Mouse (Mus musculus): Measurements from ENCODE around the gene Ptcd2. TPM values are rescaled to one million over a fixed set of nuclear protein-coding genes. Genes with fewer than 3 reads are reported as not detected.
A peak's percentile ranks its signal among the peaks of the same experiment; 100 is the strongest.

Gene Ptcd2
- polyA plus RNA-seq, 1 experiment from 2014 or later: 79.2 TPM

GRCm38 (mm10) chr13:99317058-99317457 is 27.4 kb downstream of the Ptcd2 start:
- no peak overlapping the region for H3K4me3 ChIP-seq (ENCODE audit: low read length)
- no peak overlapping the region for H3K4me2 ChIP-seq (ENCODE audit: low read depth, low read length)
- peaks cover 21% of the 10 kb centered on the region for H3K36me3 ChIP-seq (ENCODE audit: control insufficient read depth, insufficient read depth)
- no peaks in the 10 kb centered on the region for H3K4me1 ChIP-seq (ENCODE audit: control insufficient read depth, insufficient read depth, low read length)
- H3K9ac ChIP-seq (ENCODE audit: low read length): no peak overlapping the region
- ATAC-seq (replicated peaks; ENCODE audit: extremely low read depth, insufficient read depth, low FRiP score): no peak
- H3K27ac ChIP-seq (ENCODE audit: low read length): no peak overlapping the region
- no peaks in the 10 kb centered on the region for H3K27me3 ChIP-seq (ENCODE audit: control insufficient read depth, insufficient read depth, low read length)
- H3K9me3 ChIP-seq (replicated peaks; ENCODE audit: control insufficient read depth, low read length): no peaks in the 10 kb centered on the region
- 48% methylated on average over 4 of the region's 4 CpGs for WGBS

DNA sequence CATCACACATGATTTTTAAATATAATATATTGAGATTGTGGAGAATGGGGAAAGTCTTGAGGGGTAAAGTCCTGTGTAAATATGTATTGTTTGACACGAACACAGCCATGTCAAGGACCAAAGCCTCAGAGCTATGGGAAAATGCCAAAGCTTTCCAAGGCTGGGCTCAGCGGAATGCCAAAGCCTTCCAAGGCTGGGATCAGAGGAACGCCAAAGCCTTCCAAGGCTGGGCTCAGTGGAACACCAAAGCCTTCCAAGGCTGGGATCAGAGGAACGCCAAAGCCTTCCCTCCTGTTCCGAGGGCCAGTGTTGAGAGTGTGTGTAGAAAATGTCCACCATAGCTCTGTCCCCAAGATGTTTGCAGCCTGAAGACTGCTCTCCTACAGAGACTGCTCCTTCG is 28.1 kb downstream of the Ptcd2 start:
- Histone ChIP-seq H3K9ac (ENCODE audit: low read length) (no peak overlapping the region), H3K4me1 (ENCODE audit: control insufficient read depth, insufficient read depth, low read length) (no peaks in the 10 kb centered on the region), H3K9me3 (replicated peaks; ENCODE audit: control insufficient read depth, low read length) (no peaks in the 10 kb centered on the region), H3K4me2 (ENCODE audit: low read depth, low read length) (no peak overlapping the region), H3K27ac (ENCODE audit: low read length) (no peak overlapping the region), H3K4me3 (ENCODE audit: low read length) (no peak overlapping the region), H3K36me3 (ENCODE audit: control insufficient read depth, insufficient read depth) (peaks cover 21% of the 10 kb centered on the region), H3K27me3 (ENCODE audit: control insufficient read depth, insufficient read depth, low read length) (no peaks in the 10 kb centered on the region)
- 90% methylated on average over 6 of the region's 6 CpGs for WGBS
- no peak for ATAC-seq (replicated peaks; ENCODE audit: extremely low read depth, insufficient read depth, low FRiP score)

DNA sequence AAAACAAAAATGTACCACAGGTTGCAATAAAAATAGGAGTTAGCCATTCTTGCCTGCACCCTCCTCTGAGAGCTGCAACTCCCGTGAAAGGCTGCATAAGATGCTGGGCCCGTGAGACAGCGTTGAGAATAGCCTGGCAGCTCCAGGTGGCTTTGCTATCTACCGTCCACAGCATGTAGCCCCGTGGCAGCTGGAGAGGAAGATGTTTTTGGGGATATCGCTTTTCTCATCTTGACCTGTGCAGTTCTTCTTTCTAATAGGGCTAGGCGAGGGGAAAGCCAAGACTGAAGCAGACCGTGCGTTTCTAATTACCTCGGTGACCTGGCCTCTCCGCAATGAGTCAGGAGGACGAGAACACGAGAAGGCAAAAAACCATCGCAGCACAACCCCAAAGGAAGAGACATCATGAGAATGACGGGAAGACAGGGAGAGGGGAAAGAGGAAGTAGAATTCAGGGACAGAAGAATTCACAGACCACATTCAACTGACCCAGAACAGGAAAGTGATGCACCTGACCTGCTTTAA is 29.8 kb downstream of the Ptcd2 start:
- Histone ChIP-seq H3K4me2 (ENCODE audit: low read depth, low read length) (no peak overlapping the region), H3K27me3 (ENCODE audit: control insufficient read depth, insufficient read depth, low read length) (no peaks in the 10 kb centered on the region), H3K4me1 (ENCODE audit: control insufficient read depth, insufficient read depth, low read length) (no peaks in the 10 kb centered on the region), H3K36me3 (ENCODE audit: control insufficient read depth, insufficient read depth) (peaks cover 9% of the 10 kb centered on the region), H3K9me3 (replicated peaks; ENCODE audit: control insufficient read depth, low read length) (no peaks in the 10 kb centered on the region), H3K4me3 (ENCODE audit: low read length) (no peak overlapping the region), H3K27ac (ENCODE audit: low read length) (no peak overlapping the region), H3K9ac (ENCODE audit: low read length) (no peak overlapping the region)
- ATAC-seq (replicated peaks; ENCODE audit: extremely low read depth, insufficient read depth, low FRiP score): no peak
- WGBS: 75% methylated on average over 15 of the region's 15 CpGs

DNA sequence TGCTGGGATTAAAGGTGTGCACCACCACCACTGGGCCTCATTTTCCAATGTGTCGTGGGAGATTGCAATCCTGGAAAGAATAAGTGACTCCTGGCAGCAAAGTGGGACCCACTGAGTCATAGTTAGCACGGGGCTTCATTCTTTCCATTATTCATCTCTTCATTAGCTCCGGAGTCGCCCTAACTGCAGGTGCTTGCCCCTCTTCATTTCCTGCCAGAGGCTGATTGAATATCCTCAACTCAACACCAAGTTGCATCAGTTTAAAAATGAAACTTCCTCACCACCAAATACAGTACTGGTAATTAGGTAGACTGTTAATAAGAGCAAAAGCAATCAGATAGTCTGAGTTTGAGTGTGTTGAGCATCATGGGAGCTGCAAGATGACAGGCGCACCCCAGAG is 30.4 kb downstream of the Ptcd2 start:
- WGBS: 84% methylated on average over 5 of the region's 5 CpGs
- Histone ChIP-seq H3K36me3 (ENCODE audit: control insufficient read depth, insufficient read depth) (peaks cover 3% of the 10 kb centered on the region; the same call in 1 of the 2 replicates), H3K4me2 (ENCODE audit: low read depth, low read length) (no peak overlapping the region), H3K9me3 (replicated peaks; ENCODE audit: control insufficient read depth, low read length) (no peaks in the 10 kb centered on the region), H3K27ac (ENCODE audit: low read length) (no peak overlapping the region), H3K4me1 (ENCODE audit: control insufficient read depth, insufficient read depth, low read length) (no peaks in the 10 kb centered on the region), H3K9ac (ENCODE audit: low read length) (no peak overlapping the region), H3K4me3 (ENCODE audit: low read length) (no peak overlapping the region), H3K27me3 (ENCODE audit: control insufficient read depth, insufficient read depth, low read length) (no peaks in the 10 kb centered on the region)
- ATAC-seq (replicated peaks; ENCODE audit: extremely low read depth, insufficient read depth, low FRiP score): no peak

- H3K36me3 ChIP-seq (ENCODE audit: control insufficient read depth, insufficient read depth): no peaks in the 10 kb centered on the region
- no peak overlapping the region for H3K4me2 ChIP-seq (ENCODE audit: low read depth, low read length)
- H3K4me3 ChIP-seq (ENCODE audit: low read length): no peak overlapping the region
- peaks cover 27% of the 10 kb centered on the region for H3K4me1 ChIP-seq (ENCODE audit: control insufficient read depth, insufficient read depth, low read length)
- 58% methylated on average over 8 of the region's 8 CpGs for WGBS
- no peaks in the 10 kb centered on the region for H3K9me3 ChIP-seq (replicated peaks; ENCODE audit: control insufficient read depth, low read length)
- H3K27ac ChIP-seq (ENCODE audit: low read length): peak overlapping the region; percentile 95
- no peak overlapping the region for H3K9ac ChIP-seq (ENCODE audit: low read length)
- ATAC-seq (replicated peaks; ENCODE audit: extremely low read depth, insufficient read depth, low FRiP score): no peak
- H3K27me3 ChIP-seq (ENCODE audit: control insufficient read depth, insufficient read depth, low read length): no peaks in the 10 kb centered on the region
These were observed 36.1 kb downstream of the Ptcd2 start for GRCm38 (mm10) chr13:99308393-99308792.

- H3K36me3 ChIP-seq (ENCODE audit: control insufficient read depth, insufficient read depth): no peaks in the 10 kb centered on the region
- H3K4me2 ChIP-seq (ENCODE audit: low read depth, low read length): no peak overlapping the region
- H3K27me3 ChIP-seq (ENCODE audit: control insufficient read depth, insufficient read depth, low read length): no peaks in the 10 kb centered on the region
- ATAC-seq (replicated peaks; ENCODE audit: extremely low read depth, insufficient read depth, low FRiP score): peak; percentile 87
- peaks cover 27% of the 10 kb centered on the region for H3K4me1 ChIP-seq (ENCODE audit: control insufficient read depth, insufficient read depth, low read length)
- WGBS: 19% methylated on average over 5 of the region's 5 CpGs
- H3K4me3 ChIP-seq (ENCODE audit: low read length): no peak overlapping the region
- H3K9ac ChIP-seq (ENCODE audit: low read length): no peak overlapping the region
- H3K27ac ChIP-seq (ENCODE audit: low read length): peak overlapping the region; percentile 95
- no peaks in the 10 kb centered on the region for H3K9me3 ChIP-seq (replicated peaks; ENCODE audit: control insufficient read depth, low read length)
These were observed 36.6 kb downstream of the Ptcd2 start for GRCm38 (mm10) chr13:99307930-99308359.

GRCm38 (mm10) chr13:99306164-99306563 is 38.3 kb downstream of the Ptcd2 start:
- H3K36me3 ChIP-seq (ENCODE audit: control insufficient read depth, insufficient read depth): no peaks in the 10 kb centered on the region
- peaks cover 27% of the 10 kb centered on the region for H3K4me1 ChIP-seq (ENCODE audit: control insufficient read depth, insufficient read depth, low read length)
- H3K27me3 ChIP-seq (ENCODE audit: control insufficient read depth, insufficient read depth, low read length): no peaks in the 10 kb centered on the region
- no peak overlapping the region for H3K4me2 ChIP-seq (ENCODE audit: low read depth, low read length)
- H3K4me3 ChIP-seq (ENCODE audit: low read length): no peak overlapping the region
- WGBS: 80% methylated on average over 8 of the region's 8 CpGs
- no peak overlapping the region for H3K9ac ChIP-seq (ENCODE audit: low read length)
- ATAC-seq (replicated peaks; ENCODE audit: extremely low read depth, insufficient read depth, low FRiP score): no peak
- no peak overlapping the region for H3K27ac ChIP-seq (ENCODE audit: low read length)
- H3K9me3 ChIP-seq (replicated peaks; ENCODE audit: control insufficient read depth, low read length): no peaks in the 10 kb centered on the region

GRCm38 (mm10) chr13:99305186-99305585 is 39.3 kb downstream of the Ptcd2 start:
- 61% methylated on average over 1 of the region's 1 CpGs for WGBS

DNA sequence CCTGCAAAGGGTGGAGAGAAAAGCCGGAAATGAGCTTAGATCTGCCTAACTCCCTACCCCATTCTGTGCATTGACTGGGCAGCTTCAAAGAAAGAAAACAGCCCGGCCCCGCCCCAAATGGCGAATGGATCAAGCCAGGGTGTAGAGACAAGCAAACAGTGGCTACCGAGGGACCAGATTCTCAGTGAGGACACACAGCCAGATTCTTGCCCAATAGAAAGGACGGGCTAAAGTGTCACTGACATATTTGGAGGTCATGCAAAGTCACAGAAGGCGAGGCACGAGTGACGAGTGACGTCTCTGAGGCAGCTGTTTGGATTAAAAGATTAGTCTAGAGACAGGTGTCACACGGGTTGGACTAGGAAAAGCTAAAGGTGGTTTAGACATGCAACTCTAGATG is 40.1 kb downstream of the Ptcd2 start:
- 53% methylated on average over 11 of the region's 11 CpGs for WGBS
- Histone ChIP-seq H3K27ac (ENCODE audit: low read length) (peak overlapping the region; percentile 24; the same call in 1 of the 2 replicates), H3K9ac (ENCODE audit: low read length) (no peak overlapping the region), H3K4me3 (ENCODE audit: low read length) (no peak overlapping the region), H3K4me2 (ENCODE audit: low read depth, low read length) (no peak overlapping the region), H3K4me1 (ENCODE audit: control insufficient read depth, insufficient read depth, low read length) (peaks cover 27% of the 10 kb centered on the region), H3K27me3 (ENCODE audit: control insufficient read depth, insufficient read depth, low read length) (no peaks in the 10 kb centered on the region), H3K9me3 (replicated peaks; ENCODE audit: control insufficient read depth, low read length) (no peaks in the 10 kb centered on the region), H3K36me3 (ENCODE audit: control insufficient read depth, insufficient read depth) (no peaks in the 10 kb centered on the region)
- no peak for ATAC-seq (replicated peaks; ENCODE audit: extremely low read depth, insufficient read depth, low FRiP score)

More at GRCm38 (mm10) chr13:99305186-99305585, 39.3 kb downstream of the Ptcd2 start:
- peaks cover 27% of the 10 kb centered on the region for H3K4me1 ChIP-seq (ENCODE audit: control insufficient read depth, insufficient read depth, low read length)
- ATAC-seq (replicated peaks; ENCODE audit: extremely low read depth, insufficient read depth, low FRiP score): no peak
- no peaks in the 10 kb centered on the region for H3K27me3 ChIP-seq (ENCODE audit: control insufficient read depth, insufficient read depth, low read length)
- no peaks in the 10 kb centered on the region for H3K9me3 ChIP-seq (replicated peaks; ENCODE audit: control insufficient read depth, low read length)
- H3K4me2 ChIP-seq (ENCODE audit: low read depth, low read length): no peak overlapping the region
- no peak overlapping the region for H3K4me3 ChIP-seq (ENCODE audit: low read length)
- H3K9ac ChIP-seq (ENCODE audit: low read length): no peak overlapping the region
- H3K27ac ChIP-seq (ENCODE audit: low read length): no peak overlapping the region
- no peaks in the 10 kb centered on the region for H3K36me3 ChIP-seq (ENCODE audit: control insufficient read depth, insufficient read depth)
